Mouse (Mus musculus) macrophage (primary cell): ENCODE results near the gene Gm42906. TPM values are rescaled to one million over a fixed set of nuclear protein-coding genes. Genes with fewer than 3 reads are reported as not detected.

ENCODE experiments used
- H3K27ac ChIP-seq: fragments of 350-480 bp; formaldehyde crosslinking; 2 replicates; pipeline ENCODE4 v1.9.0; 2021
- H3K36me3 ChIP-seq: fragments of 350-480 bp; formaldehyde crosslinking; 2 replicates; pipeline ENCODE4 v1.9.0; 2021; ENCODE audit errors: inconsistent target
- H3K4me3 ChIP-seq: fragments of 350-480 bp; formaldehyde crosslinking; 2 replicates; pipeline ENCODE4 v1.9.0; 2021; ENCODE audit errors: inconsistent target
- H3K79me2 ChIP-seq: fragments of 350-480 bp; formaldehyde crosslinking; 2 replicates; pipeline ENCODE4 v1.9.0; 2021; ENCODE audit errors: inconsistent target
- WGBS: methylation state at CpG from one replicate; pipeline ENCODE4 v1.1.7; 2026; ENCODE audit warnings: inconsistent platforms; ENCODE audit not compliant: missing documents; 5-methylcytosine and 5-hydroxymethylcytosine counted together
- polyA plus RNA-seq: library from polyadenylated mRNA; stranded (reverse); fragments of 250-400 nt; gene quantifications from 3 replicates; pipeline ENCODE4 v1.2.4, GENCODE M21; 2018; ENCODE audit warnings: inconsistent platforms

The Gm42906 gene
- polyA plus RNA-seq, 1 experiment from 2014 or later = not detected

GRCm38 (mm10) chr5:151162642-151163041, 265.3 kb downstream of the Gm42906 start:
- Histone ChIP-seq H3K4me3 (no peak overlapping the region), H3K27ac (no peak overlapping the region)
- 89% methylated on average over 3 of the region's 3 CpGs for WGBS

GRCm38 (mm10) chr5:151155247-151155646, 272.7 kb downstream of the Gm42906 start:
- Histone ChIP-seq H3K79me2 (no peaks in the 10 kb centered on the region), H3K4me3 (no peak overlapping the region), H3K36me3 (no peaks in the 10 kb centered on the region), H3K27ac (no peak overlapping the region)
- WGBS = no CpG with 5 or more reads among the region's 1 CpGs

More at GRCm38 (mm10) chr5:151162642-151163041, 265.3 kb downstream of the Gm42906 start:
- Histone ChIP-seq H3K36me3 (no peaks in the 10 kb centered on the region), H3K79me2 (no peaks in the 10 kb centered on the region)

- Histone ChIP-seq H3K4me3 (no peak overlapping the region), H3K36me3 (no peaks in the 10 kb centered on the region), H3K27ac (no peak overlapping the region), H3K79me2 (no peaks in the 10 kb centered on the region)
- 90% methylated on average over 3 of the region's 3 CpGs for WGBS
These were observed 273.2 kb downstream of the Gm42906 start for GRCm38 (mm10) chr5:151154780-151155179.

GRCm38 (mm10) chr5:151154030-151154429, 273.9 kb downstream of the Gm42906 start:
- 90% methylated on average over 4 of the region's 4 CpGs for WGBS
- no peak overlapping the region for H3K27ac ChIP-seq
- H3K79me2 ChIP-seq = no peaks in the 10 kb centered on the region
- no peak overlapping the region for H3K4me3 ChIP-seq
- no peaks in the 10 kb centered on the region for H3K36me3 ChIP-seq

GRCm38 (mm10) chr5:151151549-151151948, 276.4 kb downstream of the Gm42906 start:
- 94% methylated on average over 9 of the region's 9 CpGs for WGBS
- no peak overlapping the region for H3K27ac ChIP-seq
- H3K36me3 ChIP-seq = no peaks in the 10 kb centered on the region
- H3K79me2 ChIP-seq = no peaks in the 10 kb centered on the region
- H3K4me3 ChIP-seq = no peak overlapping the region

GRCm38 (mm10) chr5:151149509-151149908, 278.5 kb downstream of the Gm42906 start:
- WGBS = 88% methylated on average over 8 of the region's 8 CpGs
- Histone ChIP-seq H3K36me3 (no peaks in the 10 kb centered on the region), H3K27ac (no peak overlapping the region)

GRCm38 (mm10) chr5:151148079-151148478, 279.9 kb downstream of the Gm42906 start:
- no peaks in the 10 kb centered on the region for H3K36me3 ChIP-seq
- H3K27ac ChIP-seq = no peak overlapping the region
- no peaks in the 10 kb centered on the region for H3K79me2 ChIP-seq
- no peak overlapping the region for H3K4me3 ChIP-seq
- WGBS = 94% methylated on average over 4 of the region's 4 CpGs

More at GRCm38 (mm10) chr5:151149509-151149908, 278.5 kb downstream of the Gm42906 start:
- Histone ChIP-seq H3K4me3 (no peak overlapping the region), H3K79me2 (no peaks in the 10 kb centered on the region)

GRCm38 (mm10) chr5:151145807-151146206, 282.2 kb downstream of the Gm42906 start:
- Histone ChIP-seq H3K36me3 (no peaks in the 10 kb centered on the region), H3K4me3 (no peak overlapping the region), H3K27ac (no peak overlapping the region), H3K79me2 (no peaks in the 10 kb centered on the region)
- 90% methylated on average over 5 of the region's 5 CpGs for WGBS

- Histone ChIP-seq H3K4me3 (no peak overlapping the region), H3K27ac (no peak overlapping the region), H3K36me3 (no peaks in the 10 kb centered on the region), H3K79me2 (no peaks in the 10 kb centered on the region)
- WGBS = 95% methylated on average over 5 of the region's 5 CpGs
These were observed 284.0 kb downstream of the Gm42906 start for GRCm38 (mm10) chr5:151143955-151144354.

GRCm38 (mm10) chr5:151142671-151143601, 285.0 kb downstream of the Gm42906 start:
- 79% methylated on average over 11 of the region's 11 CpGs for WGBS
- H3K27ac ChIP-seq = no peak overlapping the region
- no peaks in the 10 kb centered on the region for H3K79me2 ChIP-seq
- no peak overlapping the region for H3K4me3 ChIP-seq
- H3K36me3 ChIP-seq = no peaks in the 10 kb centered on the region

GRCm38 (mm10) chr5:151142241-151142640, 285.7 kb downstream of the Gm42906 start:
- H3K79me2 ChIP-seq = no peaks in the 10 kb centered on the region
- no peaks in the 10 kb centered on the region for H3K36me3 ChIP-seq
- H3K27ac ChIP-seq = no peak overlapping the region
- WGBS = 49% methylated on average over 5 of the region's 5 CpGs
- H3K4me3 ChIP-seq = no peak overlapping the region

- no peaks in the 10 kb centered on the region for H3K36me3 ChIP-seq
- no peak overlapping the region for H3K4me3 ChIP-seq
- no peak overlapping the region for H3K27ac ChIP-seq
- no peaks in the 10 kb centered on the region for H3K79me2 ChIP-seq
- WGBS = 79% methylated on average over 5 of the region's 5 CpGs
These were observed 290.1 kb downstream of the Gm42906 start for GRCm38 (mm10) chr5:151137901-151138300.

GRCm38 (mm10) chr5:151137311-151137710, 290.7 kb downstream of the Gm42906 start:
- no peak overlapping the region for H3K27ac ChIP-seq
- WGBS = 76% methylated on average over 4 of the region's 4 CpGs
- H3K79me2 ChIP-seq = no peaks in the 10 kb centered on the region
- H3K36me3 ChIP-seq = no peaks in the 10 kb centered on the region
- H3K4me3 ChIP-seq = no peak overlapping the region

GRCm38 (mm10) chr5:151135965-151136364, 292.0 kb downstream of the Gm42906 start:
- H3K79me2 ChIP-seq = no peaks in the 10 kb centered on the region
- WGBS = 90% methylated on average over 6 of the region's 6 CpGs
- no peaks in the 10 kb centered on the region for H3K36me3 ChIP-seq
- no peak overlapping the region for H3K4me3 ChIP-seq
- no peak overlapping the region for H3K27ac ChIP-seq

- no peaks in the 10 kb centered on the region for H3K36me3 ChIP-seq
- WGBS = 97% methylated on average over 8 of the region's 8 CpGs
- H3K4me3 ChIP-seq = no peak overlapping the region
- no peaks in the 10 kb centered on the region for H3K79me2 ChIP-seq
- H3K27ac ChIP-seq = no peak overlapping the region
These were observed 292.7 kb downstream of the Gm42906 start for GRCm38 (mm10) chr5:151135078-151135826.
